In the genomic region with DNA sequence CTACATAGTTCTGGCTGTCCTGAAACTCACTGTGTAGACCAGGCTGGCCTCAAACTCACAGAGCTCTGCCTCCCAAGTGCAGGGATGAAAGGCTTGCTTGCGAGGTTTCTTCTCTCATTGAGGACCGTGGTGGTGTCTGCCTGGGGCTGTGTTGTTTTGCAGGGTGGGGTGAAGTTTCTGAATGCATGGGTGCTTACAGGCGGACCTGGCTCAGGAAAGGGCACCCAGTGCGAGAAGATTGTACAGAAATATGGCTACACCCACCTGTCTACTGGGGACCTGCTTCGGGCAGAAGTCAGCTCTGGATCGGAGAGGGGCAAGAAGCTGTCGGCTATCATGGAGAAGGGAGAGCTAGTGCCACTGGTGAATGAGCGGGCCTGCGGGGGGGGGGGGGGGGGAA, we compare ENCODE assay signal across 14 mouse cellular contexts. TPM values are rescaled to one million over a fixed set of nuclear protein-coding genes. Genes with fewer than 3 reads are reported as not detected.
DNase-seq lines count a peak whose midpoint lies in the region; ATAC-seq and TF ChIP-seq lines count a peak whose summit lies in the region.
"Had no signal": no experiment of that assay in that cellular context is flagged by ENCODE, and none has a peak within 500 bp of the region (broad histone marks: within the 10 kb centered on the region; RNA-seq: fewer than 3 reads in every experiment).

No protein-coding gene starts in this region.

- 0 out of 2 replicates have a peak overlapping the region, but pooled peaks have one; percentile 33 for H3K4me2 ChIP-seq in embryonic facial prominence, embryonic 13.5 days
- peak overlapping the region; percentile 28 for H3K4me2 ChIP-seq in midbrain, embryonic 11.5 days
- H3K4me2 ChIP-seq in liver, embryonic 11.5 days, result no peak overlapping the region
- H3K4me2 ChIP-seq: intestine, embryonic 15.5 days had no signal

- H3K4me1 ChIP-seq in embryonic facial prominence, embryonic 13.5 days, result peaks cover 56% of the 10 kb centered on the region
- peaks cover 25% of the 10 kb centered on the region for H3K4me1 ChIP-seq in midbrain, embryonic 11.5 days (ENCODE audit: control insufficient read depth, insufficient read depth, low read length)
- peaks cover 25% of the 10 kb centered on the region for H3K4me1 ChIP-seq in liver, embryonic 11.5 days (replicated peaks; ENCODE audit: control insufficient read depth, insufficient read depth, low read length)

- H3K4me3 ChIP-seq in C2C12 (ENCODE audit: insufficient read depth, poor library complexity, severe bottlenecking), result peak overlapping the region; percentile 48
- H3K4me3 ChIP-seq in embryonic facial prominence, embryonic 13.5 days, result no peak overlapping the region
- no peak overlapping the region for H3K4me3 ChIP-seq in midbrain, embryonic 11.5 days (ENCODE audit: low read depth, low read length)
- H3K4me3 ChIP-seq in liver, embryonic 11.5 days (ENCODE audit: low read depth, low read length), result no peak overlapping the region
- H3K4me3 ChIP-seq: intestine, embryonic 15.5 days had no signal

- no peaks in the 10 kb centered on the region for H3K27me3 ChIP-seq in C2C12 (ENCODE audit: control insufficient read depth, insufficient read depth, insufficient read length)
- no peaks in the 10 kb centered on the region for H3K27me3 ChIP-seq in embryonic facial prominence, embryonic 13.5 days
- H3K27me3 ChIP-seq in midbrain, embryonic 11.5 days (ENCODE audit: control insufficient read depth, insufficient read depth, low read length), result no peaks in the 10 kb centered on the region
- H3K27me3 ChIP-seq in liver, embryonic 11.5 days (replicated peaks; ENCODE audit: control insufficient read depth, insufficient read depth, low read length), result no peaks in the 10 kb centered on the region
- H3K27me3 ChIP-seq: intestine, embryonic 15.5 days had no signal

- no peaks in the 10 kb centered on the region for H3K9me3 ChIP-seq in embryonic facial prominence, embryonic 13.5 days
- no peaks in the 10 kb centered on the region for H3K9me3 ChIP-seq in midbrain, embryonic 11.5 days (ENCODE audit: control insufficient read depth, low read length)
- H3K9me3 ChIP-seq in liver, embryonic 11.5 days (ENCODE audit: control insufficient read depth, low read length), result no peaks in the 10 kb centered on the region
- H3K9me3 ChIP-seq: intestine, embryonic 15.5 days had no signal

- peak overlapping the region; percentile 59; the same call in 1 of the 2 replicates for H3K9ac ChIP-seq in embryonic facial prominence, embryonic 13.5 days
- no peak overlapping the region for H3K9ac ChIP-seq in midbrain, embryonic 11.5 days (ENCODE audit: low read length)
- H3K9ac ChIP-seq in liver, embryonic 11.5 days (ENCODE audit: low read depth, low read length), result no peak overlapping the region
- H3K9ac ChIP-seq: intestine, embryonic 15.5 days had no signal

- no peak for ATAC-seq in embryonic facial prominence, embryonic 13.5 days (ENCODE audit: insufficient number of reproducible peaks, insufficient read depth, low FRiP score, low TSS enrichment, low read depth)
- ATAC-seq in midbrain, embryonic 11.5 days (ENCODE audit: low FRiP score), result no peak
- no peak for ATAC-seq in liver, embryonic 11.5 days (replicated peaks; ENCODE audit: low FRiP score)
- ATAC-seq: CD4-positive, CD25-positive, alpha-beta regulatory T cell, adult 4 months; intestine, embryonic 15.5 days had no signal

- H3K79me3 ChIP-seq in C2C12 (ENCODE audit: low read depth), result peaks cover 19% of the 10 kb centered on the region

- no peak for TF ChIP-seq CTCF in C2C12 (IDR thresholded peaks at IDR 0.05; ENCODE audit: control insufficient read depth, insufficient read depth, insufficient read length)

- H3K36me3 ChIP-seq in C2C12 (ENCODE audit: control insufficient read depth, insufficient read depth), result peaks cover 39% of the 10 kb centered on the region
- no peaks in the 10 kb centered on the region for H3K36me3 ChIP-seq in embryonic facial prominence, embryonic 13.5 days
- H3K36me3 ChIP-seq in midbrain, embryonic 11.5 days (ENCODE audit: control insufficient read depth, insufficient read depth, low read length), result no peaks in the 10 kb centered on the region
- H3K36me3 ChIP-seq in liver, embryonic 11.5 days (ENCODE audit: control insufficient read depth, insufficient read depth, low read length), result no peaks in the 10 kb centered on the region
- H3K36me3 ChIP-seq: intestine, embryonic 15.5 days had no signal

- peaks cover 49% of the 10 kb centered on the region for H3K79me2 ChIP-seq in C2C12 (ENCODE audit: control insufficient read depth, insufficient read depth)

- peak; percentile 91 for DNase-seq in heart, adult 11 months
- no peak for DNase-seq in heart, postnatal 10 days
- no peak for DNase-seq in midbrain, embryonic 11.5 days (ENCODE audit: low spot score, missing footprints)
- DNase-seq in adrenal gland, adult (ENCODE audit: inconsistent age in 2 of 2, low spot score in 1 of 2), result no peak
- DNase-seq in liver, embryonic 11.5 days (ENCODE audit: low spot score), result no peak
- no peak for DNase-seq in left cerebral cortex, postnatal 4 days
- DNase-seq: heart, adult 18-20 months; liver; thymus, postnatal 36 days had no signal

- H3K27ac ChIP-seq in embryonic facial prominence, embryonic 13.5 days, result peak overlapping the region; percentile 79; the same call in 1 of the 2 replicates
- H3K27ac ChIP-seq in midbrain, embryonic 11.5 days (ENCODE audit: low read depth, low read length), result no peak overlapping the region
- H3K27ac ChIP-seq in liver, embryonic 11.5 days (ENCODE audit: low read depth, low read length), result no peak overlapping the region
- H3K27ac ChIP-seq: intestine, embryonic 15.5 days had no signal

- intact Hi-C loops in heart, postnatal 10 days (cut with DNase I), result loop anchor here (5.0 kb wide), 2 partner anchors 37 to 117 kb away; no protein-coding TSS in a partner anchor
- intact Hi-C loops in left cerebral cortex, postnatal 4 days (cut with DNase I), result loop anchor here (5.0 kb wide), 1 partner anchor 57 kb away; no protein-coding TSS in a partner anchor

- H3ac ChIP-seq in C2C12 (ENCODE audit: control insufficient read depth, insufficient read length, low read depth), result peak overlapping the region; percentile 54

- 70% methylated on average over 7 of the region's 9 CpGs for WGBS in embryonic facial prominence, embryonic 13.5 days
- 74% methylated on average over 7 of the region's 9 CpGs for WGBS in midbrain, embryonic 11.5 days
- WGBS in liver, embryonic 11.5 days, result 81% methylated on average over 8 of the region's 9 CpGs

TF ChIP-seq in C2C12, 6 proteins besides CTCF, POLR2A, EP300 and RAD21:
- TF ChIP-seq MYOD1 (IDR thresholded peaks at IDR 0.05; ENCODE audit: control insufficient read depth, insufficient read length, low read depth) (no peak), FOSL1 (IDR thresholded peaks at IDR 0.05; ENCODE audit: insufficient read depth, low read length, poor library complexity, severe bottlenecking) (no peak), MAX (IDR thresholded peaks at IDR 0.05) (no peak), USF1 (IDR thresholded peaks at IDR 0.05; ENCODE audit: low read depth) (no peak), CEBPB (IDR thresholded peaks at IDR 0.05; ENCODE audit: low read depth) (no peak), MYOG (IDR thresholded peaks at IDR 0.05; ENCODE audit: control insufficient read depth, extremely low read depth, insufficient read length) (no peak)

RNA-seq across cellular contexts. Expression of a gene that starts 8.5 kb away (rescaled TPM):
- 100 to 1,000 TPM; 522 to 538 TPM for total RNA-seq in heart, postnatal 10 days (2021)
- polyA plus RNA-seq in C2C12 (2012; fragmentation: generic; extraction: Trizol), result 184 TPM
- polyA plus RNA-seq in embryonic facial prominence, embryonic 13.5 days (2015; fragmentation: Nextera tagmentation; extraction: Ambion mirVana), result 20.7 and 27.3 TPM in 2 replicates
- polyA plus RNA-seq in midbrain, embryonic 11.5 days (2014; fragmentation: Nextera tagmentation; extraction: Ambion mirVana), result 18.3 and 22.0 TPM in 2 replicates
- polyA plus RNA-seq in liver, embryonic 11.5 days (2014; fragmentation: Nextera tagmentation; extraction: Ambion mirVana), result 6.7 and 8.3 TPM in 2 replicates
- total RNA-seq in left cerebral cortex, postnatal 4 days (2021), result 100 to 1,000 TPM; 100 to 106 TPM
- polyA plus RNA-seq: CD4-positive, CD25-positive, alpha-beta regulatory T cell, adult 4 months had no signal

RNA-seq across cellular contexts. Expression of a gene that starts 16.4 kb away (rescaled TPM):
- 100 to 1,000 TPM; 152 to 166 TPM for total RNA-seq in heart, postnatal 10 days (2021)
- polyA plus RNA-seq in C2C12 (2012; fragmentation: generic; extraction: Trizol), result 1.1 TPM
- 49.1 and 50.2 TPM in 2 replicates for polyA plus RNA-seq in embryonic facial prominence, embryonic 13.5 days (2015; fragmentation: Nextera tagmentation; extraction: Ambion mirVana)
- polyA plus RNA-seq in midbrain, embryonic 11.5 days (2014; fragmentation: Nextera tagmentation; extraction: Ambion mirVana), result 20.5 and 22.7 TPM in 2 replicates
- 39.2 and 40.1 TPM in 2 replicates for polyA plus RNA-seq in liver, embryonic 11.5 days (2014; fragmentation: Nextera tagmentation; extraction: Ambion mirVana)
- total RNA-seq in left cerebral cortex, postnatal 4 days (2021), result 10 to 100 TPM; 21.2 to 26.1 TPM
- polyA plus RNA-seq: CD4-positive, CD25-positive, alpha-beta regulatory T cell, adult 4 months had no signal

RNA-seq across cellular contexts. Expression of a gene that starts 30.5 kb away (rescaled TPM):
- total RNA-seq in heart, postnatal 10 days (2021), result 100 to 1,000 TPM in 1 of 2 experiments, 10 to 100 TPM in 1; 87.9 to 103 TPM
- 59.1 TPM for polyA plus RNA-seq in C2C12 (2012; fragmentation: generic; extraction: Trizol)
- polyA plus RNA-seq in embryonic facial prominence, embryonic 13.5 days (2015; fragmentation: Nextera tagmentation; extraction: Ambion mirVana), result 29.9 and 35.1 TPM in 2 replicates
- polyA plus RNA-seq in midbrain, embryonic 11.5 days (2014; fragmentation: Nextera tagmentation; extraction: Ambion mirVana), result 3.4 and 4.5 TPM in 2 replicates
- 9.6 and 10.6 TPM in 2 replicates for polyA plus RNA-seq in liver, embryonic 11.5 days (2014; fragmentation: Nextera tagmentation; extraction: Ambion mirVana)
- 10 to 100 TPM; 78.8 to 91.8 TPM for total RNA-seq in left cerebral cortex, postnatal 4 days (2021)

RNA-seq across cellular contexts. Expression of a gene that starts 43.1 kb away (rescaled TPM):
- 10 to 100 TPM; 29.3 to 31.8 TPM for total RNA-seq in heart, postnatal 10 days (2021)
- polyA plus RNA-seq in C2C12 (2012; fragmentation: generic; extraction: Trizol), result 82.3 TPM
- polyA plus RNA-seq in embryonic facial prominence, embryonic 13.5 days (2015; fragmentation: Nextera tagmentation; extraction: Ambion mirVana), result 33.1 and 34.7 TPM in 2 replicates
- polyA plus RNA-seq in midbrain, embryonic 11.5 days (2014; fragmentation: Nextera tagmentation; extraction: Ambion mirVana), result 13.2 and 13.6 TPM in 2 replicates
- polyA plus RNA-seq in liver, embryonic 11.5 days (2014; fragmentation: Nextera tagmentation; extraction: Ambion mirVana), result 26.0 and 28.8 TPM in 2 replicates
- total RNA-seq in left cerebral cortex, postnatal 4 days (2021), result 10 to 100 TPM; 35.7 to 38.4 TPM

RNA-seq across cellular contexts. Expression of a gene that starts 54.6 kb away (rescaled TPM):
- total RNA-seq in heart, postnatal 10 days (2021), result not detected
- 0.04 TPM for polyA plus RNA-seq in C2C12 (2012; fragmentation: generic; extraction: Trizol)
- polyA plus RNA-seq in embryonic facial prominence, embryonic 13.5 days (2015; fragmentation: Nextera tagmentation; extraction: Ambion mirVana), result 0.18 TPM in 1 of 2 replicates, not detected in the other
- polyA plus RNA-seq in midbrain, embryonic 11.5 days (2014; fragmentation: Nextera tagmentation; extraction: Ambion mirVana), result 0.25 and 0.49 TPM in 2 replicates
- polyA plus RNA-seq in liver, embryonic 11.5 days (2014; fragmentation: Nextera tagmentation; extraction: Ambion mirVana), result not detected in 2 replicates
- total RNA-seq in left cerebral cortex, postnatal 4 days (2021), result under 1 TPM; 0.62 to 0.84 TPM
- total RNA-seq: adrenal gland, postnatal 36 days; heart, adult 18-20 months had no signal
- polyA plus RNA-seq: CD4-positive, CD25-positive, alpha-beta regulatory T cell, adult 4 months; intestine, embryonic 15.5 days had no signal

Comparison
In these comparisons a context has a peak if more than half of its experiments do, and no peak if none do; other contexts are left out.
1. RNA of a gene that starts 16.4 kb away (polyA plus RNA-seq): 49.1 to 50.2 TPM in embryonic facial prominence, embryonic 13.5 days, 39.2 to 40.1 TPM in liver, embryonic 11.5 days and 20.5 to 22.7 TPM in midbrain, embryonic 11.5 days; 1.1 TPM in C2C12 (single experiment); every median in the first group is over 10 times any median in the second.